Mouse (Mus musculus) cerebellum, adult 8-10 months (tissue): ENCODE results near the gene Wdr26.
A peak's percentile ranks its signal among the peaks of the same experiment; 100 is the strongest.

Experiments
- DNase-seq: peaks from one replicate; pipeline ENCODE4 v3.0.0; 2022

The Wdr26 gene

GRCm38 (mm10) chr1:181234326-181235035 lies 22.7 kb upstream of the Wdr26 start:
- no peak for DNase-seq

- DNase-seq = no peak
These were observed 21.9 kb upstream of the Wdr26 start for GRCm38 (mm10) chr1:181233734-181234133.

- peak; percentile 33 for DNase-seq
These were observed 20.7 kb upstream of the Wdr26 start for GRCm38 (mm10) chr1:181232307-181233027.

- no peak for DNase-seq
These were observed 20.0 kb upstream of the Wdr26 start for GRCm38 (mm10) chr1:181231821-181232220.

GRCm38 (mm10) chr1:181231262-181231661 lies 19.5 kb upstream of the Wdr26 start:
- no peak for DNase-seq

- DNase-seq = no peak
These were observed 18.9 kb upstream of the Wdr26 start for GRCm38 (mm10) chr1:181230731-181231148.

GRCm38 (mm10) chr1:181229046-181229445 lies 17.2 kb upstream of the Wdr26 start:
- DNase-seq = no peak

- no peak for DNase-seq
These were observed 16.8 kb upstream of the Wdr26 start for GRCm38 (mm10) chr1:181228591-181228990.

GRCm38 (mm10) chr1:181227804-181228203 lies 16.0 kb upstream of the Wdr26 start:
- DNase-seq = no peak

- no peak for DNase-seq
These were observed 15.0 kb upstream of the Wdr26 start for GRCm38 (mm10) chr1:181226850-181227249.

GRCm38 (mm10) chr1:181225281-181225680 lies 13.5 kb upstream of the Wdr26 start:
- no peak for DNase-seq

- no peak for DNase-seq
These were observed 10.2 kb upstream of the Wdr26 start for GRCm38 (mm10) chr1:181222041-181222440.

GRCm38 (mm10) chr1:181216315-181216714 lies 4.5 kb upstream of the Wdr26 start:
- no peak for DNase-seq

- no peak for DNase-seq
These were observed 2.7 kb upstream of the Wdr26 start for GRCm38 (mm10) chr1:181214296-181215035.

GRCm38 (mm10) chr1:181211403-181211919 lies 340 bp downstream of the Wdr26 start:
- DNase-seq = no peak

GRCm38 (mm10) chr1:181210601-181211402 lies 999 bp downstream of the Wdr26 start:
- DNase-seq = peak; percentile 31

- DNase-seq = no peak
These were observed 1.7 kb downstream of the Wdr26 start for GRCm38 (mm10) chr1:181210147-181210546.

- no peak for DNase-seq
These were observed 12.4 kb downstream of the Wdr26 start for GRCm38 (mm10) chr1:181199446-181199845.

- DNase-seq = no peak
These were observed 22.9 kb downstream of the Wdr26 start for GRCm38 (mm10) chr1:181188925-181189324.

- DNase-seq = no peak
These were observed 41.6 kb downstream of the Wdr26 start for GRCm38 (mm10) chr1:181170210-181170609.

- no peak for DNase-seq
These were observed 43.4 kb downstream of the Wdr26 start for GRCm38 (mm10) chr1:181168377-181168776.

- no peak for DNase-seq
These were observed 44.0 kb downstream of the Wdr26 start for GRCm38 (mm10) chr1:181167816-181168215.

GRCm38 (mm10) chr1:181151541-181151940 lies 60.3 kb downstream of the Wdr26 start:
- no peak for DNase-seq
